Mouse (Mus musculus) adrenal gland, adult (tissue): ENCODE data around the gene Rfx6.

Experiments
- DNase-seq, 2 experiments: peaks; one replicate each; pipeline ENCODE4 v3.0.0; 2022 to 2023; ENCODE audit warnings: low spot score in 1 of 2; ENCODE audit not compliant: inconsistent age in 2 of 2

Rfx6 gene

DNA sequence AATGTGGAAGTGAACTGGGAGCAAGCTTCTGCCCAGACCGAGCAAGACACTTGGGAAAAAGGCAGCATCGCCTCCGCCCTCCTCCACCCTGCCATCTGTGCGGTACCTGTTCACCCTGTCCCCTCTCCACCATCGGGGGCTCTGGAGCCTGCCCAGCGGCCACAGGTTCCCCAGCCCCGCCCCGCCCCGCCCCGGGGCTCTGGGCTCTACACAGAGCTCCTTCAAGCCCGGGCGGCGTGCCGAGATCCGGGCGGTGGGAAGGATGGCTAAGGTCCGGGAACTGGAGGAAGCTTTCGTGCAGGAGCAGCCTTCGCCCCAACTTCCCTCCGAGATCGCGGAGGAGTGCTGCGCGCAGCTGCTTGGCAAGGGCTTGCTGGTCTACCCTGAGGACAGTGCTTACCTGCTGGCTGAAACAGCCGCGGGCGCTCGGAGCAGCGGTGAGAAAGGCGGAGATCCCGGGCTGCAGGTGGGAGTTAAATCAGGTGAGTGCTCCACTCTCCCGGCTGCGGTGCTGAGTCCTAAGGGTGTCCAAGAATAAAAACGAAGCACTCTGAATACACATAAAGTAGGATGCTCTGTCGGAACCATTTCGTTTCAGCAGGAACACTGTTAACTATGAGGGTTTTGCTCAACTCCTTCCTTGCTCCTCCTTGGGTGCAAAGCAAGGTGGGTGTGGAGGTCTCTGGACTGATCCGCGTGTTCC is at the start of gene Rfx6:
Rfx6 (plus strand) TSS at position 209 of the 703 bp plus-strand sequence.
- no peak for DNase-seq

DNA sequence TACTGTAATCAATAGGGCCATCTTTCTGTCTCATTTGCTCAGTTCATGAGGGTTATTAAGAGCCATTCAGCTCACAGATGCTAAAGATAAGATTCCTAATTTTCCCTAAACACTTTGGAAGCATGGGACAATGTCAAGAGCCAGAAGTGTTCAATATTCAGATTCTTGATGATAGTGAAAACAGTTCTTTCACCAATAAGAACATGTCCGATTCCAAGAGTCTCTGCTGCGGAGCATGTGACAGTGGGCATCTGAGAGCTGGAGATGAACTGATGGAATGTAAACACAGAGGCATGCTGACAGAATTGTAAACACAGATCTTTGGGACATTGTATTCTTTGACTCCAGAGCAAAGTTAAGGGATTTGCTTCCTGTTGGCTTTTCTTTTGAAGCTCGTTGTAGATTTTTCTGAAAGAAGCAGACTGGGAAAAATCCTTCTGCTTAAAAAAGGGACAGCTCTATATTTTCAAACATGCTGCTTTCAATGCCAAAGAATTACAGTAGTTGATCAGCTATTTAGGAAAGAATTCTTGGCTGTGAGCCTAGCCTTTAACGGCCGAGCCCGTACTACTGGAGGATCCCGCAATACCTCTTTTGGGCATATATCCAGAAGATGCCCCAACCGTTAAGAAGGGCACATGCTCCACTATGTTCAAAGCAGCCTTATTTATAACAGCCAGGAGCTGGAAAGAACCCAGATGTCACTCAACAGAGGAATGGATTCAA is 46.0 kb upstream of the Rfx6 start, which contains the start of gene Gprc6a:
Gprc6a (minus strand) TSS at position 51 of the 726 bp plus-strand sequence.
- no peak for DNase-seq

DNA sequence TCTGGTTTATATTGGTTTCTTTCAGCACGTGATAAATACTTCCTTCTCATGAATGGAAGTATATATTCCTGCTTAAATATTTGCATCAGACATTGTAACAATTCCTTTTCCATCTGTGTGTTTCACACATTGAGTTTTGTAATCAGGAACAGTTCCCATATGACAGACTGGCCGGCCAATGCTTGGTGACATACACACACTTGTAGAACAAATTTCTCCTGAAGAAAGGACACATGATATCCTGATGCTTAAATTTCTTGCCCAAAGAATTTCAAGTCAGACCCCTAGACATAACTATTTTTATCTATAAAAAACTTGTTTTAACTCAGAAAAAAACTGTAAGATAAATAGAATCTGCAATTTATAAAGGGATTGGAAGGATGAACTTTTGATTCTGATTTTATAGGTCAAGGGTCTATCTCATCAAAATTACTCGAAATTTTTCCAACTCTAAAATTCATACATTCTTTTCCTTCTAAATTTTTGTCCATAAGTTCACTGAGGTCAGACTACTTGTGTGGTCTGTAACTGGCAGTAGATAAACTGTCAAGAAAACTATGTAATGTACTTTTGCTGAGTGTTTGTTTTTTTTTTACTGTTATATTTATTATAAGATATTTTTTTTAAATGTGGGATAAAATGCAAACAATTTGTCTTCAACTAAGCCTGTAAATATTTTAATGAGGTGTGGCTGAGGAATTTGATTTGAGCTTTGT is 27.9 kb upstream of the Rfx6 start:
- DNase-seq, result no peak

DNA sequence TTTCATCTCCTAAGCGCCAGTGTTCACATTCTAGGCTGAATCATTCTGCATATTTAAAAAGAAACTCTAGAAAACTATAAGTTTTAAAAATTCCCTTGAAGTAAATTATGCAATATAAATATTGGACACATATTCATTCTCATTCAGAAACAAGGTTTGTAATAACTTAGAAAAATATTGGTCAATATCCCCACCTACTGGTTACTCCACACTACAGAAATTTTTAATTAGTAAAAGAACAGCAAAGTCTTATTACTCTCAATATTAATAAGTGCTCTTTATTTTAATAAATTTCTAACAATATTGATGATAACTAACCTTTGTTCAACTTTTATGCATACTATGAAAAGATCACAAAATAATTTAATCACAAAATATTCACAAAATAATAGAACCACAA is 20.2 kb upstream of the Rfx6 start:
- DNase-seq, result no peak

DNA sequence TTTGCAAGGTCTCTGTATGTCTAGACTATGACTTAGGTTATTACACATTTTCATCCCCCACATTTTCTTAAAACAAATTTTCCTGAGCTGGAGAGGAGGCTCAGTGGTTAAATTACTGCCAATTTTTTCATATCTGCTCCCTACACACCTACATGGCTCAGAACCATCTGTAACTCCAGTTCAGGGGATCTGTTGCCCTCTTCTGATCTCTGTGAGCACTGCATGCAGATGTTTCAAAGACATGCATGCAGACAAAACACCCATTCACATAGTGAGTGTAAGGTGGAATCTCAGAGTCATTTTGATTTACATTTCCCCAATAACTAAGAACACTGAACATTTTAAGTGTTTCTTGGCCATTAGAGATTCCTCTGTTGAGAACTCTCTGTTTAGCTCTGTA is 8.2 kb upstream of the Rfx6 start:
- DNase-seq, result no peak

DNA sequence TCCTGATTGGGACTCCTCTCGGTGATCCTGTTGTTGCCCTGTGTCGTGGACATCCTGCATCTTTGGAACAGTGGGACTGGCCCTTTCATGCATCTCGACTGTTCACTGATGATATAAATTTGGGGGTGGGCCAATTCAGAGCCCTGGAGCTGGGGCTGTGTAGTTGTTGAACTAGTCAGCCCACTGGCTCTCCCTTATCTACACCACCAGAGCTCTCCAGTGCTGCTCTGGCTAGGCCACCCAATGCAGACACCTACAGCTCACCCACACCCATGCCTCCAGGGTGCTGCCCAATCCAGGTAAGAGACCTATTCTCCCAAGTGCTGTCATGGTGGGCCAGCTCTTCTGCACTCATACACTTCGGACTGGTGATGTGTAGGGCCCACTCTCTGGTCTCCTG is 6.0 kb upstream of the Rfx6 start:
- no peak for DNase-seq

DNA sequence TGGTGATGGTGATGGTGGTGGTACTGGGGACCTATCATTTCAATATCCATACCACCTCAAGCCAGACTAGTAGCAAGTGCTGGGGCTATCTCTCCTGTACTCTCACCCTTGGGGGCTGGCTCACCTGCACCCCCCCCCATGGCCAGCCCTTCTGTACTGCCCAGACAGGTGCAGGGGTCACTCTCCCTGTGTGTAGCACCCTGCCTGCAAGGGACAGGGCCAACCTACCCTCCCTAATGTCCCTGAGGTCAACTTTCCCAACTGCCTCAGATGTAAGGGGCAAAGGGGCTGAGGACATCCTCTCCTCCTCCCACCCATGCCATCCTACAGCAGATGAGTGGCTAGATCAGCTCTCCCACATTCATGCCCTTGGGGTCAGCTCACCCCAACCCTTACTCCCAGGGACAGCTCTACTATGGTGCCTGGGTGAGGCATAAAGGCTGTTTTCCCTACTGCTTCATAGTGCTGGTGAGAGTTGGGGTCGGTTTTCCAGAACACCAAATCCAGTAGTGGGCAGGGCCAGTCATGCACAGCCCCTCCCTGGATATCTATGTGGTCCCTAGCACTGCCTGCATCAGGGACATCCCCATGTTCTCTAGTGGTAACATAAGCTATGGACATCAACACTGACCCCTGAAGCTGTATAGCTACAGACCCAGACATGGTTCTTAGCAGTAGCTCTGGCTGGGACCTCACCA is 5.3 kb upstream of the Rfx6 start:
- DNase-seq, result no peak

DNA sequence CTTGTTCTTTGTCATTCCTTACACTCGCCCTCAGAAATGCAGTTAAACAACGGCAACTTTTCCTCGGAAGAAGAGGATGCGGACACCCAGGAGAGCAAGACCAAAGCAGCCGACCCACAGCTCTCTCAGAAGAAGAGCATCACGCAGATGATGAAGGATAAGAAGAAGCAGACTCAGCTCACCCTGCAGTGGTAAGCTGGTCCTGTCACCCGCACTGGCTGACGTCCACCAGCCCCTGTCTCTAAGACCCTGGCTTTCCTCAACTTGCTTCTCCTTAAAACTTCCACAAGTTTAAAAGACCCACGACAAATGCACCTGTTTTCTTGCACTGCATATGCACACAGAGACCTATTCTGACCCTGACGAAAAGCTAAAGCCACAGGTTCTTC is 689 bp downstream of the Rfx6 start:
- DNase-seq, result no peak

DNA sequence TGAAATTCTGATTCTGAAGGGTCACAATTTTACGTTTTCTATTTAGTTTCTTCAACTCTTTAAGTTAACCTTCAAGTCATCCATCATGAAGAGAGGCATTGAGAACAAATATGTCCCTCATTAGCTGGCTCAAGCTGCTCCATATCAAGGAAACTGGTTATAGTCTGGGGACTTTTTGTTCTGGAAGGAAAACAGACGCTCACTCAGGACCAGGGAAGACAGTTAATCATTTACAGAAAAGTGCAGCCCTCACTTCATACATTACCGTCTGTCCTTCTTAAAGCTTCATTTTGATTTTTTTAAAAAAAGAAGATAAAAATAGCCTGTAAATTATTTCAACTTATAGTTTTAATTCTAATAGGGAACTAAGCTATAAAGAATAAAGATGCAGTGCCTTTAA is 43.3 kb downstream of the Rfx6 start:
- DNase-seq, result no peak

DNA sequence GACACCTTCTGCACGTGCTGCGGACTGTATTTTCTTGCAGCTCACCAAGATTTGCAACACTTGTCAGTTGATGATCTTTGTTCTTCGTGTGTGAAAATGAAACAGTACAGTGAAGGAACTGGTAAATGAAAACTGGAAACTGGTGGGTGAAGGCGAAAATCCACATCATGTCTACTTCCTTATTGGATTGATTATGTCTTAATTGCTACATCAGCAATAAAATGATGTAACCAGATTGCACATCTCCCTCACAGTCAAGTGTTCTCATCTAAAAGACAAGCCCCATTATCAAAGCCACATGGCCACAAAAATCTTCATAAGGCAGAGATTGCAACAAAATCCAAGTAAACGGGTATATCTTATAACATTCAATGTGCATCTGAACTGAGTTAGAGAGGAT is 83.9 kb downstream of the Rfx6 start:
- no peak for DNase-seq

DNA sequence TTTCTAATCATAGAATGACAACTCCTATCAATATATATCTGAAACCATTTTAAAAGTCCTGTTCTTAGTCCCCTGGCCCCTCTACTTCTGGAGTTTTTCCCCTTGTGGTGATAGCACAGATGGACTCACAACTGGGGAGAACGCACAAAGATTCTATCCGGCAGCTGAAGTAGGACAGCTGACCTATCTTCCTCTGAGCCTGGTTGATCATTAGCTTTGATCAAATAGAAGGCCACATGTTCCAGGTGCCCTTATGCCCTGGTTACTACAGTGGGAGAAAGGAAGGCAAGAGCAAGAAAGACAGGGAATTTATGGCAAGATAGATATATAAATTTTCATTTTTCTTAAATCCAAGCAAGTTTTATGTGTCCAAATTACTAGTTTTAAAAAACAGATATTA is 85.7 kb downstream of the Rfx6 start:
- DNase-seq, result no peak

DNA sequence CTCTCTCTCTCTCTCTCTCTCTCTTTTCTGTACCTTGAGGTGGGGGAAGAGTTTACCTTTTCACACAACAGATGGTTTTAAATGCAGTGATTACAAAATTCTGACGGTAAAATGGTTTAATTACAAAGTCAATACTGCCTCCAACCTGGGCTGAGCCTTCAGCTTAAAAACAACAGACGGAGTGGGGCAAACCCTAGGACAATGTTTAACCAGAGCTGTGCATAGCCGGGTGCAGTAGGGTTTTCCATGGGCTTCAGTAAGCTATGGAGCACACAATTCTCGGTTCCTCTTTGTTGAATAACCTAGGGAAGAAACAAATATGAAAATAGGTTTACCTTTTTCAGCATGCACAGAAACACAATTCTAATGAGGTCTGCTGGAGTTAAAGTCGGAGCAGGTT is 90.9 kb downstream of the Rfx6 start:
- no peak for DNase-seq

DNA sequence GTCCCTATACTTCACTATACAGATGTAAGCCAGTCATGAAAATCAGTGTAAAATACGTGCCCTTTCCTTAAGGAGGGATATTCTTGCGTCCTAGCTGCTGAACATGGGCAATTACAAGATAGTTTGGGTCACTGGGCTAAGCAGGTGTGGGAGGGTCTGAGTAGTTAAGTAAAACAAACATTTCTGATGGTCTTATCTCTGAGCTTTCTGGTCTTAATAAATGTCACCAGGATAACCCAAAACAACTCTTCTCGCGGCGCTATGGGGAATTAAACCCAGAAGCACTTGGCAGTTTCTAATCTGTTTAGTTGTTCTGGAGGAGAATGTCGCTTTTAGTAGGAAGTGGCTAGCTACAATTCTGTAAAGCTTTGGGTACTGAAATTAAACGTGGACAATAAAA is 91.7 kb downstream of the Rfx6 start:
- no peak for DNase-seq

DNA sequence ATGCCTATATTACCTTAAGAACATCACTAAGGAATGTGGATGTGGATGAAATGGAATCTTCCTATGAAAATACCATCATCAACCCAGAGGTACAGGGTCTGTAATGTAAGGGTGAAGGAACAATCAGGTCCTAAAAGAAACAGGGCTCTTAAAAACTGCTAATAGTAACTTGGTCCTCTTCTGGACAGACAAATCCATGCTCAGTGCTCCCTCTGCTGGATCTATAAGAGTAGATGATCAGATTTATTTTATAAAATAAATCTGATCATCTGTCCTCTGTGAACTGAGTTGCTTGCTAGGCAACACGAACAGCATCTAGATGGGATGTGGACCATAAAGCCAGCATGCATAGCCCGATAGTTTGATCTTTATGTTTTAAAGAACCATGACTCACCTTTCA is 102.1 kb downstream of the Rfx6 start:
- no peak for DNase-seq
